9 mouse cellular contexts compared by ENCODE assay signal in the genomic region with DNA sequence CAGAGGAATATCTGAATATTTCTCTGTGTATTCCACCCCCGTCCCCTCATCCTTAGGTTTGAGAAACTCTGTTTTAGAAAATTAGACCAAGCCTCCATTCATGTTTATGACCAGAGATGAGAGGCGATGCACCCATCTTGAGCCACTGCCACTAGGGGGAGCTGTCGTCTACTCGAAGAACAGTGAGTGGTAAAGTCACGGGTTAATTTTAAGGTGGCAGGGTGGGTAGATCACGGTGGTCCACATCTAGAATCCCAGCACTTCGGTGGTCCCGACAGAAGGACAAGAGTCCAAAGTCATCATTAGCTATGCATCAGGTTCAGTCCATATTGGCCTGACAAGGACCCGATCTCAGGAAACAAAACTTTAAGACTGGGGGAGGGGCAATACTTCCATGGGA. TPM values are rescaled to one million over a fixed set of nuclear protein-coding genes. Genes with fewer than 3 reads are reported as not detected.
DNase-seq lines count a peak whose midpoint lies in the region; TF ChIP-seq lines count a peak whose summit lies in the region.
"Had no signal": no experiment of that assay in that cellular context is flagged by ENCODE, and none has a peak within 500 bp of the region (broad histone marks: within the 10 kb centered on the region; RNA-seq: fewer than 3 reads in every experiment).

No protein-coding gene starts in this region.

- peak; percentile 73 for TF ChIP-seq CTCF in gastrocnemius, adult 2 months (IDR thresholded peaks at IDR 0.05)
- TF ChIP-seq CTCF in layer of hippocampus, adult 2 months (conservative IDR thresholded peaks at IDR 0.05): peak; percentile 84

- peak; percentile 48 to 87 for DNase-seq in adrenal gland, adult (ENCODE audit: inconsistent age in 2 of 2, low spot score in 1 of 2)
- no peak for DNase-seq in adrenal gland, adult 8-10 months
- DNase-seq in Muller cell, postnatal 12 days (ENCODE audit: inconsistent ontology term): peak; percentile 45
- DNase-seq in cerebellum, postnatal 14 days: peak; percentile 77 to 88
- DNase-seq in gastrocnemius, adult 2 months: peak; percentile 52
- DNase-seq in layer of hippocampus, adult 2 months (ENCODE audit: low spot score in 2 of 2): peak; percentile 26 to 68
- DNase-seq in lung, postnatal 4 days: peak; percentile 26 to 61
- peak; percentile 12 to 60 for DNase-seq in spleen, postnatal 14 days (ENCODE audit: low spot score in 2 of 2)

- H3K27ac ChIP-seq in gastrocnemius, adult 2 months: no peak overlapping the region
- no peak overlapping the region for H3K27ac ChIP-seq in layer of hippocampus, adult 2 months

- intact Hi-C loops in gastrocnemius, adult 2 months (cut with DNase I): loop anchor here (2.0 to 5.0 kb wide), 2 partner anchors 82 to 132 kb away; partner anchors contain the start of gene Gabbr1

- no peak overlapping the region for H3K4me3 ChIP-seq in gastrocnemius, adult 2 months
- H3K4me3 ChIP-seq in layer of hippocampus, adult 2 months: no peak overlapping the region

RNA-seq across cellular contexts. Expression of gene Trim31, which starts 17.2 kb away (rescaled TPM):
- not detected for total RNA-seq in adrenal gland, adult 8-10 months (2022)
- total RNA-seq in gastrocnemius, adult 2 months (2021): not detected
- total RNA-seq in layer of hippocampus, adult 2 months (2021): under 1 TPM in 1 of 2 experiments, not detected in 1; 0.15 TPM
- total RNA-seq: left cerebral cortex, adult 8-10 months had no signal

RNA-seq across cellular contexts. Expression of gene Trim40, which starts 25.2 kb away (rescaled TPM):
- total RNA-seq in adrenal gland, adult 8-10 months (2022): 1 to 10 TPM in 3 of 4 experiments, under 1 TPM in 1; 0.42 to 6.1 (median 3.3) TPM
- total RNA-seq in gastrocnemius, adult 2 months (2021): not detected
- not detected for total RNA-seq in layer of hippocampus, adult 2 months (2021)

RNA-seq across cellular contexts. Expression of gene Rnf39, which starts 27.6 kb away (rescaled TPM):
- total RNA-seq in adrenal gland, adult 8-10 months (2022): under 1 TPM in 3 of 4 experiments, not detected in 1; 0.15 to 0.51 (median 0.17) TPM
- under 1 TPM; 0.14 to 0.33 TPM for total RNA-seq in gastrocnemius, adult 2 months (2021)
- 1 to 10 TPM; 5.2 to 5.3 TPM for total RNA-seq in layer of hippocampus, adult 2 months (2021)

RNA-seq across cellular contexts. Expression of gene Ppp1r11, which starts 36.5 kb away (rescaled TPM):
- 100 to 1,000 TPM in 1 of 4 experiments, 10 to 100 TPM in 3; 74.5 to 104 (median 81.9) TPM for total RNA-seq in adrenal gland, adult 8-10 months (2022)
- total RNA-seq in gastrocnemius, adult 2 months (2021): 10 to 100 TPM; 52.2 to 57.7 TPM
- 100 to 1,000 TPM; 132 to 139 TPM for total RNA-seq in layer of hippocampus, adult 2 months (2021)

RNA-seq across cellular contexts. Expression of gene Znrd1, which starts 43.3 kb away (rescaled TPM):
- total RNA-seq in adrenal gland, adult 8-10 months (2022): 10 to 100 TPM; 39.0 to 48.4 (median 43.6) TPM
- total RNA-seq in gastrocnemius, adult 2 months (2021): 10 to 100 TPM; 17.7 to 23.6 TPM
- total RNA-seq in layer of hippocampus, adult 2 months (2021): 10 to 100 TPM; 30.6 to 34.5 TPM

Comparison
In these comparisons a context has a peak if more than half of its experiments do, and no peak if none do; other contexts are left out.
1. RNA of gene Rnf39, which starts 27.6 kb away (total RNA-seq): 5.2 to 5.3 TPM in layer of hippocampus, adult 2 months; 0.14 to 0.33 TPM in gastrocnemius, adult 2 months and 0.15 to 0.51 TPM in adrenal gland, adult 8-10 months; every median in the first group is over 4 times any median in the second.